Mouse (Mus musculus) neutrophil, adult 83 days (primary cell): Measurements from ENCODE around the gene Fgf5. TPM values are rescaled to one million over a fixed set of nuclear protein-coding genes. Genes with fewer than 3 reads are reported as not detected.

Experiments used
- total RNA-seq, 2 experiments: library from RNA; stranded (reverse); gene quantifications; one replicate each; pipeline ENCODE4 v1.2.4; 2023

Fgf5 gene
- total RNA-seq: not detected

DNA sequence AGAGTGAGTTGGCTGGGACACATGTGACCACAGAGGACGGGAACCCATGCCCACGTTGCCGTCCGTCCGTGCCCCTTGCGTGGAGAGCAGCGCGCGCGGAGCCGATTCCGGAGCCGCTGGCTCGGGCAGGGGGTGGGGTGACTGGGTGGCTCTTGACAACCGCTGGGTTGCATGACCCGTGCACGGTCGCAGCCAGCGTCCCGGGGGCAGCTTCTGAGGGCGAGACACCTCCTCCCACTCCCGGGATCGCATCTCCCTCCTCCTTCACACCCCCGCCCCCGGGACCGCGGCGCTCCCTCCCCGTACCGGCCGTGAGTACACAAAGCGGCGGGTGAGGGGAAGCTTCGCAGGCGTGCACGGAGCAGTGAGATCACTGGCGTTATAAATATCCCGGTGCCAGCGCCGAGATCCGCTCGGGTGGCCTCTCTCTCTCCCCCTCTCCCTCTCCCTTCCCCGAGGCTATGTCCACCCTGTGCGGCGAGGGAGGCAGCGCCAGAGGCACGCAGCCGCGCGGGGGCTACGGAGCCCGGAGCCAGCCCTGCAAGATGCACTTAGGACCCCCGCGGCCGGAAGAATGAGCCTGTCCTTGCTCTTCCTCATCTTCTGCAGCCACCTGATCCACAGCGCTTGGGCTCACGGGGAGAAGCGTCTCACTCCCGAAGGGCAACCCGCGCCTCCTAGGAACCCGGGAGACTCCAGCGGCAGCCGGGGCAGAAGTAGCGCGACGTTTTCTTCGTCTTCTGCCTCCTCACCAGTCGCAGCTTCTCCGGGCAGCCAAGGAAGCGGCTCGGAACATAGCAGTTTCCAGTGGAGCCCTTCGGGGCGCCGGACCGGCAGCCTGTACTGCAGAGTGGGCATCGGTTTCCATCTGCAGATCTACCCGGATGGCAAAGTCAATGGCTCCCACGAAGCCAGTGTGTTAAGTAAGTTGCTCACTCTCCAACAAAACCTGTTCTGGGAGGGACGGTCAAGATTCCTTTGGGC is at the start of gene Fgf5:
Gene Fgf5, plus strand, starts transcription at position 347 of the 984 bp plus-strand sequence.

Other genes with a start within 250 kb of the Fgf5 start
- gene Antxr2, start 223.1 kb upstream of the Fgf5 start, total RNA-seq: 10 to 100 TPM; 67.4 to 77.1 TPM
- not detected for gene Prdm8, start 87.0 kb upstream of the Fgf5 start, total RNA-seq
- gene Cfap299, start 75.1 kb downstream of the Fgf5 start, total RNA-seq: not detected